Mouse (Mus musculus) macrophage (primary cell): ENCODE results near the gene Cs. TPM values are rescaled to one million over a fixed set of nuclear protein-coding genes. Genes with fewer than 3 reads are reported as not detected.

Experiments used
- H3K27ac ChIP-seq: fragments of 350-480 bp; formaldehyde crosslinking; 2 replicates; pipeline ENCODE4 v1.9.0; 2021
- H3K36me3 ChIP-seq: fragments of 350-480 bp; formaldehyde crosslinking; 2 replicates; pipeline ENCODE4 v1.9.0; 2021; ENCODE audit errors: inconsistent target
- H3K4me3 ChIP-seq: fragments of 350-480 bp; formaldehyde crosslinking; 2 replicates; pipeline ENCODE4 v1.9.0; 2021; ENCODE audit errors: inconsistent target
- H3K79me2 ChIP-seq: fragments of 350-480 bp; formaldehyde crosslinking; 2 replicates; pipeline ENCODE4 v1.9.0; 2021; ENCODE audit errors: inconsistent target
- WGBS: methylation state at CpG from one replicate; pipeline ENCODE4 v1.1.7; 2026; ENCODE audit warnings: inconsistent platforms; ENCODE audit not compliant: missing documents; 5-methylcytosine and 5-hydroxymethylcytosine counted together
- polyA plus RNA-seq: library from polyadenylated mRNA; stranded (reverse); fragments of 250-400 nt; gene quantifications from 3 replicates; pipeline ENCODE4 v1.2.4, GENCODE M21; 2018; ENCODE audit warnings: inconsistent platforms

Gene Cs
- polyA plus RNA-seq, 1 experiment from 2014 or later, result 94.4 TPM

GRCm38 (mm10) chr10:128396017-128396673 lies 58.6 kb downstream of the Cs start:
- Histone ChIP-seq H3K79me2 (no peaks in the 10 kb centered on the region), H3K36me3 (peaks cover 36% of the 10 kb centered on the region), H3K27ac (no peak overlapping the region), H3K4me3 (no peak overlapping the region)
- WGBS, result 93% methylated on average over 11 of the region's 11 CpGs

DNA sequence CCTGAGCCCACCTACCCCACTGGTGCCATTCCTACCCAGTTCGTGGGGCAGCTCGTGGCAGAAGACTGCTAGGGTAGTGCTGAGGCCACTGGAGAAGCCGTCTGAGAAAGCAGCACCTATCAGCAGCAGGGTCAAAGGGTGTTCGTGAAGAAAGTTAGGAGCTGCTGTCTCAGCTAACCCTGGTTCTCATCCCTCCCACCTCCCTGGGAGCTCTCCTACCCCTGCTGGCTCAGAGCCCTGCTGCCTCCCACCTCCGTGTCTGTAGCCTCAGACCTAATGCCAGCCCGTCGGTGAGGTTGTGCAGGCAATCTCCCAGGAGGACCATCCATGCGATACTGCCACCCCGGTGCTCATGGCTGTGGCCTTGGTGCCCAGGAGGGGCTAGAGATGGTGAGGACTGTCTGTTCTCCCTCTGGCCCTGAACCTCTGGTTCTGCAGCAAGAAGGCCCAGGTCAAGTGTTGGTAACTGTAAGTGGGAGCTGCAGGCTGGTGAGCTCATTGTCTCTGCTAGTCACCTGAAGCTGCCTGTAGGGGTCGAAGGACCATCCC lies 59.3 kb downstream of the Cs start:
- H3K4me3 ChIP-seq, result no peak overlapping the region
- H3K79me2 ChIP-seq, result no peaks in the 10 kb centered on the region
- H3K27ac ChIP-seq, result no peak overlapping the region
- WGBS, result 92% methylated on average over 10 of the region's 10 CpGs
- H3K36me3 ChIP-seq, result peaks cover 29% of the 10 kb centered on the region

DNA sequence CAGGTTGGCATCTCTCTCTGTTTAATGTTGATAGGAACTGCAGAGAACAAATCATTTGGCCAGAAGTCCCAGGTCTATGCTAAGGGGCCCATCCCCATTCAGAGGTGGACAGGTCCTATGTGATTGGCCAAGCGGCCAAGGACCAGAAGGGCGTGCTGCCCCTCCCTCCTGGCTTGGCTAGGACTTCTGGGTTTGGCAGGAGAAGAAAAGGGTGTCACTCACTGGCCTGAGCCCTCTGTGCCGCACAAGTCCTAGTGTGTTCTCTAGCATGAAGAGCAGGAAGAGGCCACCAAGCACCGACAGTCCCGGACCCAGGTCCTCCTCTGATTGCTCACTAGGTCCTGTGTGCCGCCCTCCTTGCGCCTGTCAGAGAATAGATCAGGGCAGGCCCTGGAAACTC lies 59.9 kb downstream of the Cs start:
- 89% methylated on average over 7 of the region's 7 CpGs for whole genome bisulfite sequencing
- Histone ChIP-seq H3K36me3 (peaks cover 22% of the 10 kb centered on the region), H3K79me2 (no peaks in the 10 kb centered on the region), H3K27ac (no peak overlapping the region), H3K4me3 (no peak overlapping the region)

DNA sequence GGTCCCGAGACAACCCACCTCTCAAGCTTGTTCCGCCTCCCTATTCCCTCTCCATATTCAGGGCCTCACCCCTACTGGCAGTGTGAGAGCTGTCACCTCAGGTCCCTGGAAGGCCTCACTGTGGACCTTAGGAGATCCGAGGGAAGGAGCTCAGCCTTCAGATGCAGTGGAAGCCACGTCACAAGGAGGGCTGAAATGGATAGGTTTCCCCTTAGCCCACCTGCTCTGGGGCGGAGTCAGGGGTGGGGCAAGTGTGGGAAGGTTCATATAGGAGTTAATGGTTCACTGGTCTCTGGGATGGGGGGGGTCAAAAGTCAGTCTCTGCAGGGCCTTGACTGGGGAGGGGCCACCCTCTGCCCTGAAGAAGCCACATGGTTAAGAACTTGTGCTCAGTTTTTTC lies 62.8 kb downstream of the Cs start:
- Histone ChIP-seq H3K79me2 (no peaks in the 10 kb centered on the region), H3K4me3 (no peak overlapping the region), H3K27ac (no peak overlapping the region), H3K36me3 (no peaks in the 10 kb centered on the region)
- WGBS, result 87% methylated on average over 5 of the region's 5 CpGs

- no peak within 1 kb of the TSS for H3K27ac ChIP-seq
- H3K36me3 ChIP-seq, result peaks cover 3% of the 10 kb centered on the region; the same call in 1 of the 2 replicates
- H3K79me2 ChIP-seq, result no peaks in the 10 kb centered on the region
- H3K4me3 ChIP-seq, result no peak within 1 kb of the TSS
- WGBS, result 81% methylated on average over 2 of the region's 2 CpGs
Measured at GRCm38 (mm10) chr10:128401056-128401455, 63.5 kb downstream of the Cs start, which contains the start of gene Slc39a5. Gene Slc39a5, minus strand, starts transcription at chr10:128401229.

GRCm38 (mm10) chr10:128401638-128402037 lies 64.1 kb downstream of the Cs start:
- H3K4me3 ChIP-seq, result no peak overlapping the region
- H3K36me3 ChIP-seq, result peaks cover 6% of the 10 kb centered on the region; the same call in 1 of the 2 replicates
- 81% methylated on average over 9 of the region's 9 CpGs for WGBS
- no peaks in the 10 kb centered on the region for H3K79me2 ChIP-seq
- no peak overlapping the region for H3K27ac ChIP-seq

GRCm38 (mm10) chr10:128403931-128404330 lies 66.4 kb downstream of the Cs start:
- WGBS, result 97% methylated on average over 7 of the region's 7 CpGs
- H3K36me3 ChIP-seq, result peaks cover 6% of the 10 kb centered on the region; the same call in 1 of the 2 replicates
- H3K4me3 ChIP-seq, result no peak overlapping the region
- H3K27ac ChIP-seq, result no peak overlapping the region
- no peaks in the 10 kb centered on the region for H3K79me2 ChIP-seq

DNA sequence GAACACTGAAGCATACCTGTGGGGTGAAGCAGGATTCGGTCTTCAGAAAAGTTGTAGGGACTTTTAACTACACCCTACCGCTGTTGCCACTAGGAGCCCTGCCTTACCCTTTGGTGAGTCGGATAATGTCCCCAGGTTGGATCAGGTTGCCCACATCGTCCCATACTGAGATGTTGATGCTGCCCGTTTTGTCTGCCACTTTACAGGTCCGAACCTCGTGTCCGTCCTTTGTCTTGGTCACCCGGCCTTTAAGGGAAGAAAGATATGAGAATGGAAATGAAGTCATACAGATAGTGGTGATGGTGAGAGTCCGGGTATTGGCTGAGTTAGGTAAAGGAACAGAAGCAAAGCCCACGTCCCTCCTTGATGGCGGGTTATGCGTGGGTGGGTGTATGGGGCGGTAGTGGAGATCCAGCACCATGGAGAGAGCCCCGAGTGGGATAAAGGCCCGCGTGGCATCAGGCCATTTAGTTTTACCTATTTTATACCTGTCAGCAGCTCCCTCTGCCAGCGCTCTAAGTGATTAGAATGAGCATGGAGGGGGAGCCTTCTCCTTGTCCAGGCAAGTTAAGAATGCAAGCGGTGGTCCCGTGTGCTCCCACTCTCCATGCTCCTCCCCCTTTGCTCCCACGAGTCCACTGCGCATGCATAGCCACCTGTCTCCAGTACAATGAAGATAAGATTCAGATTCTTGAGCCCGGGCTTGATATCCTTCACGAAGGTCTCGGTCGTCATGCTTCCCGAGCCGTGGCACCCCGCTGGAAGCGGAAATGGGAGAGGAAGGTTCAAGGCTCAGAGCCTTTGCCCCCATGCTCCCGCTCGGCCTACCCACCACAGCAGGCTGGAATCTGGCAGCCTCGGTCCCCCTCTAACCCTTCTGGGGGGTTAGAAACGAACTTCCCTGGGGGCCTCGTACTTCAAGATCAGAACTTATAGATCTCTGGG lies 71.3 kb downstream of the Cs start:
- Histone ChIP-seq H3K36me3 (peaks cover 6% of the 10 kb centered on the region; the same call in 1 of the 2 replicates), H3K79me2 (peaks cover 24% of the 10 kb centered on the region), H3K4me3 (peak overlapping the region; percentile 90), H3K27ac (peak overlapping the region; percentile 55)
- WGBS, result 22% methylated on average over 35 of the region's 35 CpGs

GRCm38 (mm10) chr10:128409692-128410559 lies 72.4 kb downstream of the Cs start:
- Histone ChIP-seq H3K4me3 (peak overlapping the region; percentile 99), H3K36me3 (peaks cover 13% of the 10 kb centered on the region), H3K27ac (peak overlapping the region; percentile 94), H3K79me2 (peaks cover 35% of the 10 kb centered on the region)
- 6% methylated on average over 33 of the region's 36 CpGs for WGBS

DNA sequence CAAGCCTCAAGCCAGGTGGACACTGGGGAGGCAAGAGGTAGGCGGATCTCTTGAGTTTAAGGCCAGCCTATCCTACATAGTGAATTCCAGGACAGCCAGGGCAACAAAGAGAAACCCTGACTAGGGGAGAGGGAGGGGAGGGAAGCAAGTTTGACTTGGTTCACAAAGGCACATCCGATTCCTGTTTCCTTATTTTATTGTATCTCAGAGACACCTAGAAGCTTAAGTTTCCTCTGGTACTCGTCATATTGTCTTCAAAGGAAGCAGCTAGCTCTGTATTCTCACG lies 73.0 kb downstream of the Cs start:
- 17% methylated on average over 4 of the region's 4 CpGs for WGBS

GRCm38 (mm10) chr10:128411211-128412054 lies 73.9 kb downstream of the Cs start, which contains the start of the genes Nabp2 and Rnf41:
Gene Nabp2, minus strand, starts transcription at chr10:128411492.
Gene Rnf41, plus strand, starts transcription at chr10:128411657.
- 1% methylated on average over 47 of the region's 50 CpGs for WGBS
- Histone ChIP-seq H3K79me2 (peaks cover 50% of the 10 kb centered on the region), H3K36me3 (peaks cover 21% of the 10 kb centered on the region), H3K27ac (peak within 1 kb of the TSS; percentile 94), H3K4me3 (peak within 1 kb of the TSS; percentile 99)

More for the DNA sequence above, 73.0 kb downstream of the Cs start:
- Histone ChIP-seq H3K36me3 (peaks cover 18% of the 10 kb centered on the region), H3K4me3 (peak overlapping the region; percentile 99), H3K27ac (peak overlapping the region; percentile 94), H3K79me2 (peaks cover 41% of the 10 kb centered on the region)

- H3K79me2 ChIP-seq, result peaks cover 56% of the 10 kb centered on the region
- peak overlapping the region; percentile 99 for H3K4me3 ChIP-seq
- peak overlapping the region; percentile 94 for H3K27ac ChIP-seq
- peaks cover 27% of the 10 kb centered on the region for H3K36me3 ChIP-seq
- WGBS, result 3% methylated on average over 13 of the region's 14 CpGs
Measured at GRCm38 (mm10) chr10:128412055-128412381, 74.5 kb downstream of the Cs start.
